Mouse (Mus musculus): Measurements from ENCODE around the gene Ap2b1. TPM values are rescaled to one million over a fixed set of nuclear protein-coding genes. Genes with fewer than 3 reads are reported as not detected.

Ap2b1 gene
- polyA plus RNA-seq, 1 experiment from 2014 or later: 173 TPM

- ATAC-seq (ENCODE audit: low FRiP score, low TSS enrichment): no peak
- no peak overlapping the region for H3K4me3 ChIP-seq (replicated peaks; ENCODE audit: low read depth, low read length)
- no peak overlapping the region for H3K27ac ChIP-seq (replicated peaks; ENCODE audit: low read depth, low read length)
- no peaks in the 10 kb centered on the region for H3K27me3 ChIP-seq (ENCODE audit: control insufficient read depth, insufficient read depth, low read length)
- H3K9me3 ChIP-seq (ENCODE audit: control insufficient read depth, low read length): no peaks in the 10 kb centered on the region
- H3K36me3 ChIP-seq (ENCODE audit: control insufficient read depth, insufficient read depth, low read length): peaks cover 60% of the 10 kb centered on the region
- 95% methylated on average over 7 of the region's 7 CpGs for WGBS
- H3K9ac ChIP-seq (replicated peaks; ENCODE audit: low read length): no peak overlapping the region
- 0 out of 2 replicates have a peak, but pooled peaks cover 4% of the 10 kb centered on the region for H3K4me1 ChIP-seq (ENCODE audit: control insufficient read depth, insufficient read depth, low read length)
- no peak for DNase-seq
- no peak overlapping the region for H3K4me2 ChIP-seq (ENCODE audit: low read length)
Measured at GRCm38 (mm10) chr11:83397626-83398025, 98.8 kb downstream of the Ap2b1 start.

DNA sequence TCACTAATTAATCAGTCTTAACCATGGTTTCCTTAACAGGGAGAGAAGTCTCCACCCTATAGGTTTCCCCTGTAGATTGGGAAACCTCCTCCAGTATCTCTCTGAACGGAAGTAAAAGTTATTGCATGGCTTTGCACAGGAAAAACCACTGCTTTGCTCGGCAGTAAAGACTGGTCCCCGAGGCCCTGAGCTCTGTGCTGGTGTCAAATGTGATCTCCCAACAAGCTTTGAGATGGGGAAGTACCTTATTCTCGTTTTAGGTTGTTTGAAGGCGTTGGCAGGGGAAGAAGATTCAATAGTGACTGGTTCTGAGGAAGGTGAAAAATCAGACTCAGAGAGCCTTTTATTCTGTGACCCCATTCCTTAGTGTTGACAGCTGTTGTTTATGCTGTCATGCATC is 99.9 kb downstream of the Ap2b1 start:
- DNase-seq (no peak), ATAC-seq (ENCODE audit: low FRiP score, low TSS enrichment) (no peak)
- WGBS: 85% methylated on average over 5 of the region's 5 CpGs
- Histone ChIP-seq H3K9me3 (ENCODE audit: control insufficient read depth, low read length) (no peaks in the 10 kb centered on the region), H3K9ac (replicated peaks; ENCODE audit: low read length) (no peak overlapping the region), H3K4me2 (ENCODE audit: low read length) (no peak overlapping the region), H3K27ac (replicated peaks; ENCODE audit: low read depth, low read length) (no peak overlapping the region), H3K4me3 (replicated peaks; ENCODE audit: low read depth, low read length) (no peak overlapping the region), H3K27me3 (ENCODE audit: control insufficient read depth, insufficient read depth, low read length) (no peaks in the 10 kb centered on the region), H3K36me3 (ENCODE audit: control insufficient read depth, insufficient read depth, low read length) (peaks cover 64% of the 10 kb centered on the region), H3K4me1 (ENCODE audit: control insufficient read depth, insufficient read depth, low read length) (0 out of 2 replicates have a peak, but pooled peaks cover 4% of the 10 kb centered on the region)

DNA sequence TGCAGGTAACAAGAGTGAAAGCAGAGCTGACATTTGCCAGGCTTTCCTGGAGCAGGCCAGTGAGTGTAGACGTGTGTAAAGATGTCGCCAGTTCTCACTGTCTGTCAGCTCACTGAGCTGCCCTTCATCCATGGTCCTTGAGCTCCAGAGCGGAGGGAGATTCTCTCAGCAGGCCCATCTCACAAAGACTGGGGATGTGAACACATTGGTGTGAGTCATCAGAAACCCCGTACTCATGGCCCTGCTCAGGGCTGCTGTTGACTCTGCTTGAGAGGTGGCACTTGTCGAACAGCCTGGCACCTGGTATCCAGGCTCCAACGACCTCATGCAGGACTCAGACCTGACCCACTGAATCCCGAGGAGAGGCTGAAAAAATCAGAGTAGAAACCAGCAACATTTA is 105.0 kb downstream of the Ap2b1 start:
- no peaks in the 10 kb centered on the region for H3K9me3 ChIP-seq (ENCODE audit: control insufficient read depth, low read length)
- no peak overlapping the region for H3K9ac ChIP-seq (replicated peaks; ENCODE audit: low read length)
- H3K36me3 ChIP-seq (ENCODE audit: control insufficient read depth, insufficient read depth, low read length): peaks cover 44% of the 10 kb centered on the region
- no peak for DNase-seq
- H3K4me1 ChIP-seq (ENCODE audit: control insufficient read depth, insufficient read depth, low read length): no peaks in the 10 kb centered on the region
- H3K4me3 ChIP-seq (replicated peaks; ENCODE audit: low read depth, low read length): no peak overlapping the region
- H3K4me2 ChIP-seq (ENCODE audit: low read length): no peak overlapping the region
- 77% methylated on average over 7 of the region's 7 CpGs for WGBS
- ATAC-seq (ENCODE audit: low FRiP score, low TSS enrichment): no peak
- no peaks in the 10 kb centered on the region for H3K27me3 ChIP-seq (ENCODE audit: control insufficient read depth, insufficient read depth, low read length)
- no peak overlapping the region for H3K27ac ChIP-seq (replicated peaks; ENCODE audit: low read depth, low read length)

- ATAC-seq (ENCODE audit: low FRiP score, low TSS enrichment) (no peak), DNase-seq (no peak)
- H3K4me2 ChIP-seq (ENCODE audit: low read length): no peak overlapping the region
- peaks cover 33% of the 10 kb centered on the region for H3K36me3 ChIP-seq (ENCODE audit: control insufficient read depth, insufficient read depth, low read length)
- H3K4me1 ChIP-seq (ENCODE audit: control insufficient read depth, insufficient read depth, low read length): peaks cover 16% of the 10 kb centered on the region
- H3K27ac ChIP-seq (replicated peaks; ENCODE audit: low read depth, low read length): no peak overlapping the region
- no peak overlapping the region for H3K9ac ChIP-seq (replicated peaks; ENCODE audit: low read length)
- H3K27me3 ChIP-seq (ENCODE audit: control insufficient read depth, insufficient read depth, low read length): no peaks in the 10 kb centered on the region
- no peak overlapping the region for H3K4me3 ChIP-seq (replicated peaks; ENCODE audit: low read depth, low read length)
- no peaks in the 10 kb centered on the region for H3K9me3 ChIP-seq (ENCODE audit: control insufficient read depth, low read length)
- 79% methylated on average over 3 of the region's 3 CpGs for WGBS
Measured at GRCm38 (mm10) chr11:83406391-83406790, 107.6 kb downstream of the Ap2b1 start.

DNA sequence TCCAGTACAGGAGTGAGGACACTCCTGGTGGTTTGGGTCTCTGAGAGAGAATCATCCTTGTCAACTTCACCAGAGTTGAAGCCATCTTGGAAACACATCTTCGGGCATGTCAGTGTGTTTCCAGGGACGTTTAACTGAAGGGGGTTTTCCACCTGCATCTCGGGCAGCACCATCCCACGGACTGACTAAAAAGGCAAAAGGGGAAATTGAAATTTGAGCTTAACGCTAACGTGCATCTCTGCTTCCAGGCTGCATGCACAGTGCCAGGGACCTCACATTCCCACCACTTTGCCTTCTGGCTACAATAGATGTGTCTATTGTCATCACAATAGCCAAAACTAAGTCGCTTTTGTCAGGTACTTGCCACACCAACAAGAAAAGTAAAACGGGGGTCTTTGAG is 109.4 kb downstream of the Ap2b1 start:
- ATAC-seq (ENCODE audit: low FRiP score, low TSS enrichment): no peak
- no peak overlapping the region for H3K4me2 ChIP-seq (ENCODE audit: low read length)
- no peak for DNase-seq
- H3K27ac ChIP-seq (replicated peaks; ENCODE audit: low read depth, low read length): no peak overlapping the region
- peaks cover 16% of the 10 kb centered on the region for H3K36me3 ChIP-seq (ENCODE audit: control insufficient read depth, insufficient read depth, low read length)
- H3K9me3 ChIP-seq (ENCODE audit: control insufficient read depth, low read length): no peaks in the 10 kb centered on the region
- no peak overlapping the region for H3K4me3 ChIP-seq (replicated peaks; ENCODE audit: low read depth, low read length)
- H3K9ac ChIP-seq (replicated peaks; ENCODE audit: low read length): no peak overlapping the region
- H3K27me3 ChIP-seq (ENCODE audit: control insufficient read depth, insufficient read depth, low read length): no peaks in the 10 kb centered on the region
- WGBS: 46% methylated on average over 8 of the region's 8 CpGs
- H3K4me1 ChIP-seq (ENCODE audit: control insufficient read depth, insufficient read depth, low read length): peaks cover 23% of the 10 kb centered on the region

GRCm38 (mm10) chr11:83409087-83409754 is 110.4 kb downstream of the Ap2b1 start, which contains the start of gene Rasl10b:
Gene Rasl10b, plus strand, starts transcription at chr11:83409137.
- Histone ChIP-seq H3K4me3 (replicated peaks; ENCODE audit: low read depth, low read length) (peak within 1 kb of the TSS; percentile 80), H3K27me3 (ENCODE audit: control insufficient read depth, insufficient read depth, low read length) (no peaks in the 10 kb centered on the region), H3K9ac (replicated peaks; ENCODE audit: low read length) (peak within 1 kb of the TSS; percentile 92), H3K9me3 (ENCODE audit: control insufficient read depth, low read length) (no peaks in the 10 kb centered on the region), H3K27ac (replicated peaks; ENCODE audit: low read depth, low read length) (peak within 1 kb of the TSS; percentile 73), H3K4me2 (ENCODE audit: low read length) (peak within 1 kb of the TSS; percentile 84), H3K4me1 (ENCODE audit: control insufficient read depth, insufficient read depth, low read length) (peaks cover 23% of the 10 kb centered on the region), H3K36me3 (ENCODE audit: control insufficient read depth, insufficient read depth, low read length) (peaks cover 6% of the 10 kb centered on the region)
- peak; percentile 86 for DNase-seq
- peak; percentile 75; the same call in 1 of the 2 replicates for ATAC-seq (ENCODE audit: low FRiP score, low TSS enrichment)
- WGBS: under 1% methylated on average over 32 of the region's 44 CpGs

DNA sequence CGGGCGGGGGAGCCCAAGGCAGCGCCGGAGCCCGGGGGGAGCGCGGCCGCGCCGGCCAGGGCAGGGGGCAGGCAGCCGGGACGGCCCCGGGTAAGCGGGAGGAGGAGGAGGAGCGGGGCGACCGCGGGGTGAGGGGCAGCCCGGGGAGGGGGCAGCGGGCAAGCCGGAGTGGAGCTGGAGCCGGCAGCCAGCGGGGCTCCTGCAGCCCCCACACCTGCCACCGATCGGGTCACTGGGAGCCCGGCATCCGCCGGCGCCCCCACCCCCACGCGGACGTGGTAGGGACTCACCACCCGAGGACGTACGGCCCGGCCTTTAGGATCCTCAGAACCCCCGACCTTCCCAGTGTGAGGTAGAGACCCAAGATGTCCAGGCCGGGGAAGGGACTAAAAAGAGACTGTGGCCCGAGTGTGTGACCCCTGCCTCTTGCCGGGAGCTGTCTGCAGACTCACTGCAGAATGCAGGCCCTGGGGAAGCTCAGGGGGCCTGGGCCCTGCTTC is 111.0 kb downstream of the Ap2b1 start:
- DNase-seq (peak; percentile 52), ATAC-seq (ENCODE audit: low FRiP score, low TSS enrichment) (peak; percentile 70)
- Histone ChIP-seq H3K27me3 (ENCODE audit: control insufficient read depth, insufficient read depth, low read length) (no peaks in the 10 kb centered on the region), H3K9ac (replicated peaks; ENCODE audit: low read length) (peak overlapping the region; percentile 92), H3K27ac (replicated peaks; ENCODE audit: low read depth, low read length) (peak overlapping the region; percentile 73), H3K4me2 (ENCODE audit: low read length) (peak overlapping the region; percentile 84), H3K9me3 (ENCODE audit: control insufficient read depth, low read length) (no peaks in the 10 kb centered on the region), H3K4me3 (replicated peaks; ENCODE audit: low read depth, low read length) (peak overlapping the region; percentile 80), H3K36me3 (ENCODE audit: control insufficient read depth, insufficient read depth, low read length) (peaks cover under 1% of the 10 kb centered on the region; the same call in 1 of the 2 replicates), H3K4me1 (ENCODE audit: control insufficient read depth, insufficient read depth, low read length) (peaks cover 23% of the 10 kb centered on the region)
- WGBS: under 1% methylated on average over 37 of the region's 40 CpGs

DNA sequence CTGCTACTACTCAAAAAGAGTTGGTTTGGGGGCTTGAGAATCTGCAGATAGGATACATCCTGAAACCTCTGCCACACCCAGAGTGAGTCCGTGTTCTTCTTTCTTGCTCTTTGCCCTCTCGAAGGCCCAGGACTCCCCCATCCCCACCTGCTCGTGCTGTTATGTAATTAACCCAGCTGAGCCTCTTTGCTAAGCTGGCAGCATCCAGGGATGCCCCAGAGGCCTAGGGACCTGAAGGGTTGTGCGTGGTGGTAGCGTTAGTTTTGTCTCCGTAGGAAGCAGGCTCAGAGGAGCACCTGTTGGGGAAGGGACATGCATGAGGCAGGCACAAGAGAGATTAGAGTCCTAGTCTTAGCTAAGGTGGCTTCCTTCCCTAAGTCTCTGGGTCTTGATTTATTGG is 111.7 kb downstream of the Ap2b1 start:
- H3K4me1 ChIP-seq (ENCODE audit: control insufficient read depth, insufficient read depth, low read length): peaks cover 23% of the 10 kb centered on the region
- no peaks in the 10 kb centered on the region; the same call in 1 of the 2 replicates for H3K36me3 ChIP-seq (ENCODE audit: control insufficient read depth, insufficient read depth, low read length)
- ATAC-seq (ENCODE audit: low FRiP score, low TSS enrichment) (no peak), DNase-seq (no peak)
- peak overlapping the region; percentile 92; the same call in 1 of the 2 replicates for H3K9ac ChIP-seq (replicated peaks; ENCODE audit: low read length)
- H3K9me3 ChIP-seq (ENCODE audit: control insufficient read depth, low read length): no peaks in the 10 kb centered on the region
- H3K4me3 ChIP-seq (replicated peaks; ENCODE audit: low read depth, low read length): peak overlapping the region; percentile 80
- 23% methylated on average over 6 of the region's 6 CpGs for WGBS
- no peak overlapping the region for H3K27ac ChIP-seq (replicated peaks; ENCODE audit: low read depth, low read length)
- H3K4me2 ChIP-seq (ENCODE audit: low read length): peak overlapping the region; percentile 84
- H3K27me3 ChIP-seq (ENCODE audit: control insufficient read depth, insufficient read depth, low read length): no peaks in the 10 kb centered on the region

DNA sequence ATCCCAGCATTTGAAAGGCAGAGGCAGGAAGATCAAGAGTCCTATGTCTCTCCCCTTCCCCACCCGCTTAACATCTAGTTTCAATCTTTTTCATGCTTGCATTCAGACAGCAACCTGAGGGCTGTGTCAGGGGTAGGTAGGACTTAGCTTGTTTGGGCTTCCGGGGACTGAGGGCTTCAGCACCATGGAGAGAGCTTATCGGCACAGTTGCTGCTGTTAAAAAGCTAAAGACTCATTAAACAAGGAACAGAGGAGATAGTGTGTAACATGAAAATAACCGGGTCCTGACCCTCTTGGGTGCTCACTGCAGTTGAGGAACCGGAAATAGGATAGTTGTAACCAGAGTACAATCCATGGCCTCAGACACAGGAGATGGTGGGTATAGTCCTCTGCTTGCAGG is 118.3 kb downstream of the Ap2b1 start:
- DNase-seq (peak; percentile 57), ATAC-seq (ENCODE audit: low FRiP score, low TSS enrichment) (no peak)
- H3K4me2 ChIP-seq (ENCODE audit: low read length): no peak overlapping the region
- no peak overlapping the region for H3K27ac ChIP-seq (replicated peaks; ENCODE audit: low read depth, low read length)
- peaks cover 26% of the 10 kb centered on the region for H3K27me3 ChIP-seq (ENCODE audit: control insufficient read depth, insufficient read depth, low read length)
- no peak overlapping the region for H3K4me3 ChIP-seq (replicated peaks; ENCODE audit: low read depth, low read length)
- H3K9me3 ChIP-seq (ENCODE audit: control insufficient read depth, low read length): no peaks in the 10 kb centered on the region
- 16% methylated on average over 5 of the region's 5 CpGs for WGBS
- no peak overlapping the region for H3K9ac ChIP-seq (replicated peaks; ENCODE audit: low read length)
- peaks cover 7% of the 10 kb centered on the region for H3K4me1 ChIP-seq (ENCODE audit: control insufficient read depth, insufficient read depth, low read length)
- no peaks in the 10 kb centered on the region; the same call in 1 of the 2 replicates for H3K36me3 ChIP-seq (ENCODE audit: control insufficient read depth, insufficient read depth, low read length)
